Mouse (Mus musculus): ENCODE measurements around the gene Ddah2. TPM values are rescaled to one million over a fixed set of nuclear protein-coding genes. Genes with fewer than 3 reads are reported as not detected.

Ddah2 gene
- polyA plus RNA-seq, 2 experiments: 12.0 to 16.1 TPM

DNA sequence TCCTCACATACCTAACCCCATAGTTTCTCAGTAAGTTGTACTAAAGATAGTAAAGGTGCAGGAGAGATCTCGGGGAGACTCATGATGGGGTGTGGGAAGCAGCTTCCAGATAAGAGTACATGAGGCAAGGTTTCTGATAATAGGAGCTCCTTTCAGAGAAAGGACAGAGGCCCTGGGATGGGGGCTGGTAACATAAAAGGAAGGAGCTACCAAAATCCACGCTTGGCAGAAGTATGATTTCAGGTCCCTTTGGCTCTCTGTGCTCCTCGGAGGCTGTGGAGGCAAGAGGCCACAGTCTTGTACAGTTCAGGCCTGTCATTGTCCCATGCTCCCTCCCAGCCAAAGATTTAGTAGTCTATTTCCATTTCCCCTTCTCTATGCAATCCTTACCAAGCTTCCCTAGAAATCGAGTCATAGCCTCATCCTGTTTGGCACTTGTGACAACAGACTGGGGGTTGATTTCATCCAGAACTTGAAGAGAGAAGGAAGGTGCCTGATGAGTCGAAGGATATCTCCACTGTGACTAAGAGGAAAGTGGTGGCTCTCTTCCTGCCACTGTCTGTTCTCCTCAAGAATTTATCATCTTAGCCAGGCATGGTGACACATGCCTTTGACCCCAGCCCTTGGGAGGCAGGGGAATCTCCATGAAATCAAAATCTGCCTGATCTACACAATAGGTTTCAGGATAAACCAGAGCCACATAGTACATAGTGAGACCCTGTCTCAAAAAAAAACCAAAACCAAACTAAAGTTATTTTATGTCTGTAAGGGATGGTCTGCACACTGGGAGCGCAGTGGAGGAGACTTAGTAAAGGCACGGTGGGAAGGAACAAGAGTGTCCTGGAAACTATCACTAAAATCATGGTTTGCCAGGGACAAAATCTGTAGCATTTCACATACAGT, 13.7 kb upstream of the Ddah2 start:
- Histone ChIP-seq H3K27me3 (ENCODE audit: control insufficient read depth, insufficient read depth, low read length) (no peaks in the 10 kb centered on the region), H3K36me3 (replicated peaks; ENCODE audit: control insufficient read depth, insufficient read depth, low read depth) (no peaks in the 10 kb centered on the region), H3K4me1 (replicated peaks; ENCODE audit: control insufficient read depth in 2 of 2, insufficient read depth in 2 of 2, low read length in 1 of 2) (peaks cover 57% of the 10 kb centered on the region in 2 experiments), H3K9me3 (ENCODE audit: control insufficient read depth, low read length) (no peaks in the 10 kb centered on the region), H3K4me3 (ENCODE audit: insufficient read depth in 1 of 2, low read depth in 2 of 2, low read length in 2 of 2) (peak overlapping the region; percentile 68 to 70), H3K27ac (peak overlapping the region; percentile 81), H3K4me2 (ENCODE audit: low read depth) (peak overlapping the region; percentile 98), H3K9ac (replicated peaks) (peak overlapping the region; percentile 94)
- 24% methylated on average over 7 of the region's 7 CpGs for WGBS (ENCODE audit: insufficient replicate concordance)
- TF ChIP-seq EP300 (IDR thresholded peaks at IDR 0.05; ENCODE audit: low read depth): peak; percentile 80
- TF ChIP-seq CTCF (IDR thresholded peaks at IDR 0.05; ENCODE audit: low read depth): no peak
- DNase-seq (ENCODE audit: low read depth in 3 of 3, low spot score in 3 of 3) (peak; percentile 55 to 78 (median 55)), ATAC-seq (ENCODE audit: insufficient read depth) (peak; percentile 32; the same call in 1 of the 2 replicates)

GRCm38 (mm10) chr17:35045807-35046680, 12.8 kb upstream of the Ddah2 start:
- H3K4me2 ChIP-seq (ENCODE audit: low read depth): peak overlapping the region; percentile 98
- no peaks in the 10 kb centered on the region for H3K9me3 ChIP-seq (ENCODE audit: control insufficient read depth, low read length)
- no peaks in the 10 kb centered on the region for H3K27me3 ChIP-seq (ENCODE audit: control insufficient read depth, insufficient read depth, low read length)
- H3K36me3 ChIP-seq (replicated peaks; ENCODE audit: control insufficient read depth, insufficient read depth, low read depth): no peaks in the 10 kb centered on the region
- 2% methylated on average over 43 of the region's 48 CpGs for WGBS (ENCODE audit: insufficient replicate concordance)
- peak; percentile 0; the same call in 1 of the 2 replicates for ATAC-seq (ENCODE audit: insufficient read depth)
- TF ChIP-seq CTCF (IDR thresholded peaks at IDR 0.05; ENCODE audit: low read depth) (no peak), EP300 (IDR thresholded peaks at IDR 0.05; ENCODE audit: low read depth) (no peak)
- H3K4me3 ChIP-seq (ENCODE audit: insufficient read depth in 1 of 2, low read depth in 2 of 2, low read length in 2 of 2): peak overlapping the region; percentile 68 to 70
- H3K4me1 ChIP-seq (replicated peaks; ENCODE audit: control insufficient read depth in 2 of 2, insufficient read depth in 2 of 2, low read length in 1 of 2): peaks cover 57% of the 10 kb centered on the region in 2 experiments
- H3K27ac ChIP-seq: peak overlapping the region; percentile 81
- no peak for DNase-seq (ENCODE audit: low read depth in 3 of 3, low spot score in 3 of 3)
- peak overlapping the region; percentile 94 for H3K9ac ChIP-seq (replicated peaks)

DNA sequence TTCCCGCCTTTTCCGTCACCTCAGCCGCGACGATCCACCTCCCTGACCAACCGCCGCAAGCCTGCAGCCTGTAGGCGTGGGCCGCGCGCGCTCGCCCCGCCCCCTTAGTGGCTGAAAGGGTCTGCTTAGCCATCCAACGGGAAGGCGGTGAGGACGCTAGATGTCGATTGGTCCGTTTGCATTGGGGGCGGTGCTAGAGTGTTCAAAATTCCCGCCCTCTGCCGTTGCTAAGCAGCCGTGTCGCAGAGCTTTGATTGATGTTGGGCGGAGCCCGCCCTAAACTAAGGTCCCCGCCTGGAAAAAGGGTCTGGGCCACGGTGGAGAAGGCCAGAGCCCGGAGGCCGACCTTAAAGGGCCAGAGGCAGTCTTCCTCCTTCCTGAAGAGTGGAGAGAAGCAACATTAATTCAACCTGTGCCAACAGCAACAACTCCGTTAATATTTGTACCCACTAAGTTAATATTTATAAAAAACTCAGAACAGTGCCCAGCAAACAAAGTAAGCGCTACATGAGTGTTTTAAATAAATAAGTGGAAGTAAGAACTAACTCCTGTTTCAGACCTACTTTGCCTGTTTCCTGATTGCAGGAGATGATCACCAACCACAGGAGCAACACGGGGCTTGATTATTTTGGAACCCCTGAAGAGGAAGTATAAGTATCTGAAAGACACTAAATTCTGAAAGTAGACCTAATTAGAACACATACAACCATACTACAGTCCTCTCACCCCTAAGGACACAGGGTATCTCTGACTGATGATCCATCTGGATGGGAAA, 12.0 kb upstream of the Ddah2 start, which contains the start of gene Msh5:
Gene Msh5 (minus strand): TSS at position 65 of the 775 bp plus-strand sequence.
- ATAC-seq (ENCODE audit: insufficient read depth) (peak; percentile 88), DNase-seq (ENCODE audit: low read depth in 3 of 3, low spot score in 3 of 3) (peak; percentile 96 to 97 (median 97))
- H3K4me2 ChIP-seq (ENCODE audit: low read depth): peak within 1 kb of the TSS; percentile 98
- TF ChIP-seq CTCF (IDR thresholded peaks at IDR 0.05; ENCODE audit: low read depth) (0 out of 2 replicates have a peak, but pooled peaks have one; percentile 3), EP300 (IDR thresholded peaks at IDR 0.05; ENCODE audit: low read depth) (no peak)
- no peaks in the 10 kb centered on the region for H3K27me3 ChIP-seq (ENCODE audit: control insufficient read depth, insufficient read depth, low read length)
- peak within 1 kb of the TSS; percentile 68 to 70 for H3K4me3 ChIP-seq (ENCODE audit: insufficient read depth in 1 of 2, low read depth in 2 of 2, low read length in 2 of 2)
- H3K4me1 ChIP-seq (replicated peaks; ENCODE audit: control insufficient read depth in 2 of 2, insufficient read depth in 2 of 2, low read length in 1 of 2): peaks cover 58 to 61% of the 10 kb centered on the region in 2 experiments
- H3K36me3 ChIP-seq (replicated peaks; ENCODE audit: control insufficient read depth, insufficient read depth, low read depth): no peaks in the 10 kb centered on the region
- H3K9ac ChIP-seq (replicated peaks): peak within 1 kb of the TSS; percentile 94
- no peaks in the 10 kb centered on the region for H3K9me3 ChIP-seq (ENCODE audit: control insufficient read depth, low read length)
- H3K27ac ChIP-seq: peak within 1 kb of the TSS; percentile 81
- WGBS (ENCODE audit: insufficient replicate concordance): 1% methylated on average over 33 of the region's 33 CpGs

GRCm38 (mm10) chr17:35047688-35048087, 11.1 kb upstream of the Ddah2 start:
- H3K4me2 ChIP-seq (ENCODE audit: low read depth): peak overlapping the region; percentile 98
- H3K4me3 ChIP-seq (ENCODE audit: insufficient read depth in 1 of 2, low read depth in 2 of 2, low read length in 2 of 2): peak overlapping the region; percentile 34 to 38; a peak in 3 of 4 replicates

More at GRCm38 (mm10) chr17:35047688-35048087, 11.1 kb upstream of the Ddah2 start:
- Histone ChIP-seq H3K9ac (replicated peaks) (peak overlapping the region; percentile 57), H3K4me1 (replicated peaks; ENCODE audit: control insufficient read depth in 2 of 2, insufficient read depth in 2 of 2, low read length in 1 of 2) (peaks cover 63 to 65% of the 10 kb centered on the region in 2 experiments), H3K27me3 (ENCODE audit: control insufficient read depth, insufficient read depth, low read length) (no peaks in the 10 kb centered on the region), H3K36me3 (replicated peaks; ENCODE audit: control insufficient read depth, insufficient read depth, low read depth) (peaks cover 7% of the 10 kb centered on the region), H3K9me3 (ENCODE audit: control insufficient read depth, low read length) (no peaks in the 10 kb centered on the region), H3K27ac (peak overlapping the region; percentile 81)
- ATAC-seq (ENCODE audit: insufficient read depth) (no peak), DNase-seq (ENCODE audit: low read depth in 3 of 3, low spot score in 3 of 3) (peak in 2 of 3 experiments; percentile 51 to 64)
- no peak for TF ChIP-seq CTCF (IDR thresholded peaks at IDR 0.05; ENCODE audit: low read depth)
- TF ChIP-seq EP300 (IDR thresholded peaks at IDR 0.05; ENCODE audit: low read depth): peak; percentile 14; the same call in 1 of the 2 replicates
- 9% methylated on average over 1 of the region's 1 CpGs for WGBS (ENCODE audit: insufficient replicate concordance)

Measured in liver, embryonic 14.5 days (tissue).